Mouse (Mus musculus) cerebellum, postnatal 4 days (tissue): Measurements from ENCODE around the gene Gm11567.
"Not testable (repeated sequence)": the region's sequence is repeated elsewhere in the genome, so short reads cannot be mapped to it uniquely, and the experiment has no call there.

Experiments
- DNase-seq, 2 experiments: peaks; one replicate each; pipeline ENCODE4 v3.0.0; 2022; ENCODE audit warnings: low spot score in 2 of 2, mixed read lengths in 1 of 2

Gene Gm11567

GRCm38 (mm10) chr11:99878887-99879286, at the start of gene Gm11567:
TSS of gene Gm11567 (plus strand) at chr11:99879187.
- not testable (repeated sequence) for DNase-seq

- no peak for DNase-seq
These were observed 41.0 kb upstream of the Gm11567 start, which contains the start of gene 2300003K06Rik for GRCm38 (mm10) chr11:99837966-99838365. TSS of gene 2300003K06Rik (minus strand) at chr11:99838066.

- DNase-seq, result no peak
These were observed 36.8 kb upstream of the Gm11567 start for GRCm38 (mm10) chr11:99842185-99842584.

- no peak for DNase-seq
These were observed 32.2 kb upstream of the Gm11567 start for GRCm38 (mm10) chr11:99846746-99847145.

- DNase-seq, result no peak
These were observed 27.5 kb upstream of the Gm11567 start, which contains the start of gene Krtap4-16 for GRCm38 (mm10) chr11:99851508-99851907. TSS of gene Krtap4-16 (minus strand) at chr11:99851608.

- peak in 1 of 2 experiments; percentile 13 for DNase-seq
These were observed 24.9 kb upstream of the Gm11567 start for GRCm38 (mm10) chr11:99854121-99854520.

- no peak for DNase-seq
These were observed 21.4 kb upstream of the Gm11567 start, which contains the start of gene Gm11568 for GRCm38 (mm10) chr11:99857617-99858016. TSS of gene Gm11568 (plus strand) at chr11:99857917.

- no peak for DNase-seq
These were observed 20.2 kb upstream of the Gm11567 start for GRCm38 (mm10) chr11:99858761-99859160.

GRCm38 (mm10) chr11:99864176-99864575, 14.8 kb upstream of the Gm11567 start, which contains the start of gene Gm11559:
TSS of gene Gm11559 (plus strand) at chr11:99864476.
- not testable (repeated sequence) for DNase-seq

GRCm38 (mm10) chr11:99873089-99873488, 5.9 kb upstream of the Gm11567 start, which contains the start of gene Krtap9-1:
TSS of gene Krtap9-1 (plus strand) at chr11:99873389.
- not testable (repeated sequence) for DNase-seq

GRCm38 (mm10) chr11:99907620-99908019, 28.6 kb downstream of the Gm11567 start, which contains the start of gene Krtap31-1:
TSS of gene Krtap31-1 (plus strand) at chr11:99907920.
- DNase-seq, result no peak

- DNase-seq, result no peak
These were observed 35.5 kb downstream of the Gm11567 start, which contains the start of gene Gm11565 for GRCm38 (mm10) chr11:99914451-99914850. TSS of gene Gm11565 (plus strand) at chr11:99914751.
